Mouse (Mus musculus) hindbrain, embryonic 10.5 days (tissue): ENCODE data around the gene Crtac1. TPM values are rescaled to one million over a fixed set of nuclear protein-coding genes. Genes with fewer than 3 reads are reported as not detected.
A peak's percentile ranks its signal among the peaks of the same experiment; 100 is the strongest.

Experiments
- DNase-seq: peaks from one replicate; pipeline ENCODE4 v3.0.0-alpha.2; 2017; ENCODE audit warnings: low spot score
- H3K27ac ChIP-seq: fragments of 300-500 bp; sonication (generic); 2 replicates; pipeline ENCODE4 v1.5.1; 2016; ENCODE audit warnings: mild to moderate bottlenecking, moderate library complexity
- H3K27me3 ChIP-seq: fragments of 300-500 bp; sonication (generic); 2 replicates; pipeline ENCODE4 v1.6.1; 2016; ENCODE audit warnings: mild to moderate bottlenecking; ENCODE audit not compliant: poor library complexity, insufficient read depth, severe bottlenecking
- H3K36me3 ChIP-seq: fragments of 300-500 bp; sonication (generic); 2 replicates; pipeline ENCODE4 v1.6.1; 2016; ENCODE audit warnings: mild to moderate bottlenecking, moderate library complexity
- H3K4me1 ChIP-seq: fragments of 300-500 bp; sonication (generic); replicated peaks from 2 replicates; pipeline ENCODE4 v1.6.1; 2016; ENCODE audit warnings: mild to moderate bottlenecking
- H3K4me3 ChIP-seq: fragments of 300-500 bp; sonication (generic); 2 replicates; pipeline ENCODE4 v1.5.1; 2016; ENCODE audit warnings: mild to moderate bottlenecking, moderate library complexity
- H3K9me3 ChIP-seq: fragments of 300-500 bp; sonication (generic); 2 replicates; pipeline ENCODE4 v1.6.1; 2016; ENCODE audit warnings: mild to moderate bottlenecking, moderate library complexity
- WGBS: fragments of 180-500 bp; shearing (Covaris S2); methylation state at CpG from one replicate; pipeline ENCODE4 v1.1.7; 2016; 5-methylcytosine and 5-hydroxymethylcytosine counted together
- polyA plus RNA-seq: library from polyadenylated mRNA; unstranded; fragments of >200 nt; fragmentation: Nextera tagmentation; extraction: Ambion mirVana; gene quantifications from 2 replicates; pipeline ENCODE4 v1.2.1, GENCODE M21; 2016

The Crtac1 gene
- polyA plus RNA-seq, 1 experiment from 2014 or later: 8.8 TPM

DNA sequence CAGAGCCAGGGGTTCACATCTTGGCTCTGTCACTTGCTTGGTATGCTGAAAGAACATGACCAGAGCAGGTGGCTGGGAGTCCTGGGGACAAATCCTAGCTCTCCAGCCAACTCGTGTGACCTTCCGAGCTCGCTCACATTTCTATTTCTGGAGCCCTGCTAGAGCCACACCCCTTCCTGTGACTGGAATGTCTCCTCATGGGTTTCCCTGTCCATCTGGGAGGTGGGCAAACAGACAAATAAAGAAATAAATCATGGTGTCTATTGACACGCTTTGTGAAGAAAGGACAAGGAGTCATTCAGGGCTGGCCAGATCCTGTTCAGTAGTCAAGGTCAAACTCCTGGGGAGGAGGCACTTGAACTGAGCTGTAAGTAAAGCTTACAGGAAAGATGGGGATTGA is 143.2 kb downstream of the Crtac1 start:
- H3K36me3 ChIP-seq: no peaks in the 10 kb centered on the region
- 73% methylated on average over 4 of the region's 4 CpGs for WGBS
- no peak overlapping the region for H3K27ac ChIP-seq
- DNase-seq: no peak
- H3K4me3 ChIP-seq: no peak overlapping the region
- no peaks in the 10 kb centered on the region for H3K9me3 ChIP-seq
- H3K27me3 ChIP-seq: no peaks in the 10 kb centered on the region
- peaks cover 47% of the 10 kb centered on the region for H3K4me1 ChIP-seq

DNA sequence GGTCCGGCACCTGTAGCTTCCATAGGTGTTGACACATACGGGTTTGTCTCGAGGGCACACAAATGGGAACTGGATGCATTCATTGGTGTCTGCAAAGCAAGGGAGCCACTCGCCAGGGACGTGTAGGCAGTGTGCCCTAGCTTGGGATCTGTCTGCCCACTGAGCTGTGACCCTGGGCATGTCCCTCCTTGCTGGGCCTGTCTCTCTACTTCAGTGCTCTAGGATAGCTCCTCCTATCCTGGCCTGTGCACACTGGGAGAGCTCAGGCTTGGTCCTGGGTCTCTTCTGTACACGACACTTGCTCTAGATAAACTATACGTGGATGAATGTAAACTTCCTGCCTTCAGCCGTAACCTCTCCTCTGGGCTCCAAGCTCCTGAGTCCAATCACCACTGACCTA is 147.4 kb downstream of the Crtac1 start:
- WGBS: 75% methylated on average over 8 of the region's 8 CpGs
- H3K9me3 ChIP-seq: no peaks in the 10 kb centered on the region
- no peak overlapping the region for H3K27ac ChIP-seq
- no peaks in the 10 kb centered on the region for H3K36me3 ChIP-seq
- no peak overlapping the region for H3K4me3 ChIP-seq
- no peaks in the 10 kb centered on the region for H3K27me3 ChIP-seq
- H3K4me1 ChIP-seq: peaks cover 25% of the 10 kb centered on the region
- no peak for DNase-seq

DNA sequence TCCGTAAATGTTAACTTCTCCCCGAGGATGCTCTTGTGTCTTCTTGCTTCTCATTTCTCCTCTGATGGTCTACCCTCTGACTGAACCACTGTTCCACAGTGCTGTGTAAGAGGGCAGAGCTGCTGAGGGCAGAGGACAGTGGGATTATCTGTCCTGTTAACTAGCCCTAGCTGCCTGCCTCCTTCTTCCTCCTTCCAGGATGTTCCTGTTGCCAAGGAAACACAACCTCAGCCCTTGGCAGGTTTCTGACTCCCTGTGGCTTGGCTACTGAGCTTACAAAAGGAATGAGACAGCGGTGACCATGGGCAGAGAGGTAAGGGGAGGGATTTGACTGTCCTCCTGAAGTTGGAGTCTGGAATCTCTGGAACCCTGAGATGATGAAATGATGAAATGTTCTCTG is 152.0 kb downstream of the Crtac1 start:
- Histone ChIP-seq H3K27me3 (no peaks in the 10 kb centered on the region), H3K9me3 (no peaks in the 10 kb centered on the region), H3K4me3 (no peak overlapping the region), H3K27ac (0 out of 2 replicates have a peak overlapping the region, but pooled peaks have one; percentile 10), H3K4me1 (peaks cover 11% of the 10 kb centered on the region), H3K36me3 (no peaks in the 10 kb centered on the region)
- WGBS: 60% methylated on average over 3 of the region's 3 CpGs
- no peak for DNase-seq

DNA sequence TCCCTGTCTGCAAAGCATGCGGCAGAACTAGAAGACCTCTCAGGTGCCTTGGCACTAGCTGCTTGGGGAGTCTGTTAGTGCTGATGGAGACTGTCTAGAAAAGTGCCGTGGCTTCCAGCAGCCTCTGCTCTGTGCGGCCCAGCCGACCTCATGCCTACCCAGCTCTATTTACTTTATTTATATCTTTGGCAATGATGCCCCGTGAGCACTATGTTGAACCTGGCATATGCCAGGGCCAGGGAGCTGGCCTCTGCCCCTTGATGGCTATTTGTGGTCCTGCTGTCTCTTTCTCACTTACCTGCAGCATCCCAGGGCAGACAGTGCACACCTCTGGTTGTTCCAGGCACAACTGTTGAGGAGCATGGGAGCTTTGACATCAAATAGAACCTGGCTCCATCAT is 153.1 kb downstream of the Crtac1 start:
- Histone ChIP-seq H3K4me1 (peaks cover 9% of the 10 kb centered on the region), H3K36me3 (no peaks in the 10 kb centered on the region), H3K27me3 (no peaks in the 10 kb centered on the region), H3K27ac (no peak overlapping the region), H3K9me3 (no peaks in the 10 kb centered on the region), H3K4me3 (no peak overlapping the region)
- no peak for DNase-seq
- WGBS: 82% methylated on average over 5 of the region's 5 CpGs

DNA sequence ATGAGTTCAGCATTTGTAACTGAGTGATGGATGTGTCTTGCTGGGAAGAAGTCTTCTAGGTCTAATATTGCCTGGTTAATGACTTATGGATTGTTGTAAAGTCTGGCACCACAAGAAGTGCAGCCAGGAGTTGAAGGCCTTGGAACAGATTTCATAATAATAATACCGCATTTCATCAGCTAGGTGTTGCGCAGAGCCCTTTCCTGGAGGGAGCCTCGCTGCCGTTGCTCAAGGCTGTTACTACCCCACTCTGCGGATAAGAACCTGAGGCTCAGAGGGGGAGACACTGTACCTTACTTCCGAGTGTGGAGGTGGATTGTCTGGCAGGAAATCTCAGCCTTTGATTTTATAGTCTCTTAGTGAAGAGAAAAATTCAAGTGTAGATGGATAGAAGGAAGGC is 154.3 kb downstream of the Crtac1 start:
- H3K36me3 ChIP-seq: no peaks in the 10 kb centered on the region
- H3K4me3 ChIP-seq: no peak overlapping the region
- H3K9me3 ChIP-seq: no peaks in the 10 kb centered on the region
- H3K27me3 ChIP-seq: no peaks in the 10 kb centered on the region
- WGBS: 88% methylated on average over 6 of the region's 6 CpGs
- no peak overlapping the region for H3K27ac ChIP-seq
- DNase-seq: no peak
- peaks cover 6% of the 10 kb centered on the region for H3K4me1 ChIP-seq

DNA sequence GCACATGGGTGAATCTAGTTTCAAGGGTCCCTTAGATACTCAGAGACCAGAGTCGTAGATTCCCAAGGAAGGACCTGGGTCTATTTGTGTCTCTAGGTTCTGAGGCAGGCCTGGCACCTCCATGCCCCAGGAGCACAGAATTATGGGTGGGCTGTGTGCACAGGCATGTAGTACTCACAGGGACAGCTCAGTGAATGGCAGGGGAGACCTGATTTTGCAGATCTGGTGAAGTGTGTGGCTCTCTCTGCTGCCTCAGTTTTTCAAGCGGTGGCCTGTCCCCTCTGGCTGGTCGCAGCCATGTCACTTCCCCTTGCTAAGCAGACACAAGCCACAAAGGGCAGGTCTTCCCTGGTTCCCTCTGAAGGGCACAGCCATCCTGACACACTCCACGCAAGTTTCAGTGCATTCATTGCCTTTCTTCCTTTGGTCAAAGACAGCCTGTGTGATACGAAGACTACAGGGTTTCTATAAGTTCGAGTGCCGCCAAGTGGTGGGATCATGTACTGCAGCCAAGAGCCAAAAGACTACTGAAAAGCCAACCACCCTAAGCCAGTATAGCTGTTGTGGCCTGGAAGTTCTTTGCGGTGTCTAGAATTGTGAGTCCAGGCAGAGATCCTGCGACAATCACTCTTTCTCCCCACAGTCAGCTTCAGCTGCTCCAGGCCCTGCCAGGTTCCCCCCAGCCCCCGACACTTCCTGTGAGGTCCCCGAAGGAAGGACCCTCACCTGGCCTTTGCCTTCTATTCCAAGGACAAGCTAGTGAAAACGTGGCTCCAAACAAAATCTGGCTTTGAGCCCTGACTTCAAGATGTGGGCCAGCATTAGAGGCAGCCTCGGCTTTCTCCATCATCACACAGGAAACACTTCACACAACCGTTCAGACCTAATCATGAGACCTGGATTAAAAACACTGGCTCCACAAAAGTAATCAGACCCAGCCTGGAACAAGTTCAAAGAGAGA is 159.3 kb downstream of the Crtac1 start:
- Histone ChIP-seq H3K27me3 (peaks cover 31% of the 10 kb centered on the region), H3K27ac (no peak overlapping the region), H3K4me3 (no peak overlapping the region), H3K4me1 (peaks cover 11% of the 10 kb centered on the region), H3K9me3 (no peaks in the 10 kb centered on the region), H3K36me3 (no peaks in the 10 kb centered on the region)
- WGBS: 39% methylated on average over 14 of the region's 14 CpGs
- DNase-seq: peak; percentile 82

DNA sequence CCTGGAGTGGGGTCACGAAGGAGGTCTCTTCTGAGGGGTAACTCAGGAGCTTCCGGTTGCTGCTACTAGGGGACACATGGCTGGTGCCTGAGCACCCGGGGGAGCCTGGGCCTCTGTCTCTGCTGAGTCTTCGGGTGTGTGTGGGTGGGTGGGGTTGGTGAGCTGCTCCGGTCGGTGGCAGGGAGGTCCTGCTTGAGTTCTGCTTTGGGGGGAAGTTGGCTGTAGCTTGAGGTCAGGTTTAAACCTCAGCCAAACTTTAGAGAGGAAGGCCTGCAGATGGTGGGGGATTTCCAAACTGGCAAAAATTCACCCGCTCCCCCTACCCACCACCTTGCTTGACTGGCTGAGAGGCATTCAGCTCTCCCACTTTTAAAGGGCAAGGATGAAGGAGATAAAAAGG is 160.4 kb downstream of the Crtac1 start:
- Histone ChIP-seq H3K27ac (no peak overlapping the region), H3K36me3 (no peaks in the 10 kb centered on the region), H3K27me3 (peaks cover 36% of the 10 kb centered on the region), H3K4me1 (peaks cover 11% of the 10 kb centered on the region), H3K9me3 (no peaks in the 10 kb centered on the region), H3K4me3 (no peak overlapping the region)
- 84% methylated on average over 7 of the region's 7 CpGs for WGBS
- DNase-seq: no peak

DNA sequence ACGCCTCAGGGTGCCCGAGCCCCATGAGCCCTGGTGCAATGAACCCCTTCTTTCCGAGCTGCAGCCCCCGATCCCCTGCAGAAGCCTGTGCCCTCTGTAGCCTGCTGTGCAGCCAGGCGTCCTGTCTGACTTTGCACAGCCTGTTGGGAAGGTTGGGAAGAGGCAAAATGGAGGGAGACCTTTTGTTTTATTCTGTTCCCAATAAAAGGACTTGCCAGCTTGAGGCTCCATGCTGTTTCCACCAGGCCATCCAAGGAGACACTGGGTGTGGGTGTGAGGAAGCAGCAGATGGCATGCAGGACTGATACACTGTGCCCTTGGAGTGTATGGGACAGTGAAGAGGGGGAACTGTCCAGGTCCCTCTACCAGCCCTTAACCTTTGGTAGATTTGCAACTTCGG is 161.5 kb downstream of the Crtac1 start:
- Histone ChIP-seq H3K4me3 (no peak overlapping the region), H3K36me3 (no peaks in the 10 kb centered on the region), H3K4me1 (peaks cover 11% of the 10 kb centered on the region), H3K27me3 (peaks cover 36% of the 10 kb centered on the region), H3K9me3 (no peaks in the 10 kb centered on the region), H3K27ac (no peak overlapping the region; the same call in 1 of the 2 replicates)
- no peak for DNase-seq
- WGBS: 60% methylated on average over 6 of the region's 6 CpGs

DNA sequence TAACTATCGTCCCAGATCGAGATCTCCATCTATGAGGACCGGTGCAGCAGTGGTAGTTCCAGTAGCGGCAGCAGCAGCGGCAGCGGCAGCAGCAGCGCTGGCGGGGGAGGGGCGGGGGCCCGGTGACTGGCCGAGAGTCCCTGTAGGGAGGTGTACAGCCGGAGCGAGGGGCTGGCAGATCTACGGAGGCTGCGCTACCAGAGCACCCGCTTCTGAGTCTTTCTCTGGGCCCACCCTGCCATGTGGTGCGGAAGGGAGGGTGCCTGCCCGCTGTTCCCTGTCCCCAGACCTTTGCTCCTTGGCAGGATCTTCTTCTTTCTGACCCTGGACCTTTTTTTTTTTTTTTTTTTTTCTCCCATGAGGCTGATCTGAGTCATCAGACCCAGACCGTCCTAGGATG is 163.2 kb downstream of the Crtac1 start:
- H3K36me3 ChIP-seq: no peaks in the 10 kb centered on the region
- WGBS: 1% methylated on average over 19 of the region's 19 CpGs
- H3K9me3 ChIP-seq: no peaks in the 10 kb centered on the region
- H3K4me1 ChIP-seq: peaks cover 11% of the 10 kb centered on the region
- H3K27me3 ChIP-seq: peaks cover 36% of the 10 kb centered on the region
- DNase-seq: peak; percentile 59
- 0 out of 2 replicates have a peak overlapping the region, but pooled peaks have one; percentile 35 for H3K27ac ChIP-seq
- H3K4me3 ChIP-seq: peak overlapping the region; percentile 43

DNA sequence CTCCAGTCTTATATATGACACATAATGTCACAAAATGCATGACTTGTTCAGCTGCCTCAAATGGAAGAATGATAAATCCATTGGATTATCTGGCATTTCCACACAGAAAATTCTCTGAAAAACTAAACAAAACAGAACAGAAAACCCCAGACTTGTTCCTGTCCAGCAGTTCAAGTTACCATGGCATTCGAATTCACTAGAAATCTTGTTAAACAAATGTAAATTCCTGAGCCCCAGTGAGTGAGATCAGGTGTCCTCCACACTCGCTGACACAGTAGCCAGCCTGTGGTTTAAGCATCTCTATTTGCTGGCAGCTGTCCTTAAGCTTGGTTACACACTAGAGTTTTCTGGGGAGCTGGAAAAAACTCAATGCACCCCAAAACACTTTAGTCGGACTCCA is 168.1 kb downstream of the Crtac1 start:
- DNase-seq: no peak
- Histone ChIP-seq H3K27me3 (peaks cover 13% of the 10 kb centered on the region), H3K36me3 (no peaks in the 10 kb centered on the region), H3K4me3 (no peak overlapping the region), H3K4me1 (peaks cover 7% of the 10 kb centered on the region), H3K27ac (no peak overlapping the region), H3K9me3 (no peaks in the 10 kb centered on the region)
- 46% methylated on average over 3 of the region's 3 CpGs for WGBS

DNA sequence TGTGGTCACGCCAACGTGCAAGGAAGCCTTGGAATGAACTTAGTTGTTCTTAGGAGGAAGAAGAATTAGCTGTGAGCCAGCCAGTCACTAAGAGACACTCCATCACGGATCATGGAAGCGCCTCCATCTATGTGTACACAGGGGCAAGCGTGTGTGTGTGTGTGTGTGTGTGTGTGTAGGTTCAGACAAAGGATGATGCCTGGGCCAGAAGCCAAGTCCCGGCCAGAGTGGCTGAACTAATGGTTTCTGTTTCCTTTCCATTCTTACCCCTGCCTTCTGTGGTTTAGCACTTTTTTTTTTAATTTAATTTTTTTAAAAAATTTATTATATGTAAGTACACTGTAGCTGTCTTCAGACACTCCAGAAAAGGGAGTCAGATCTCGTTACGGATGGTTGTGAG is 171.1 kb downstream of the Crtac1 start:
- 85% methylated on average over 8 of the region's 8 CpGs for WGBS
- Histone ChIP-seq H3K27me3 (peaks cover 12% of the 10 kb centered on the region), H3K27ac (no peak overlapping the region), H3K36me3 (no peaks in the 10 kb centered on the region), H3K4me1 (peaks cover 7% of the 10 kb centered on the region), H3K4me3 (no peak overlapping the region), H3K9me3 (no peaks in the 10 kb centered on the region)
- DNase-seq: no peak

DNA sequence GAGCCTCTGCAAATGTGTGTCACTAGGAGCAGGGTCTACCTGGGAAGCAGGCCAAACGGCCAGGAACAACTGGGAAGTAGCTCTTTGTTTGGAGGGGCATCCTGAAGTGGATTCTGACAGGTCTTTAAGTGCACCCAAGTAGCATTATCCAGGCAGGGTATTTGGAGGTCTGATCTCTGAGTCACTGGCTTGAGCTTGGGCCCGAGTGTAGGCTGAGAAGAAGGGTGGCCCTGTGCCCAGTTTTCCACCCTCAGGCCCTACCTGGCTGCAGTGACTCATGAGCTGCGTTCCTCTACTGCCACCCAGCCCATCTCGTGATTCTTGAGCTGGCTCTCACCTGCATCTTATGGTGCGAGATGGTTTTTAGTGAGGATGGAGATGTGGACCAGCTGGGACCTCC is 173.0 kb downstream of the Crtac1 start:
- H3K4me1 ChIP-seq: peaks cover 11% of the 10 kb centered on the region
- no peak overlapping the region for H3K27ac ChIP-seq
- DNase-seq: no peak
- H3K36me3 ChIP-seq: no peaks in the 10 kb centered on the region
- no peaks in the 10 kb centered on the region for H3K9me3 ChIP-seq
- 76% methylated on average over 5 of the region's 5 CpGs for WGBS
- no peak overlapping the region for H3K4me3 ChIP-seq
- H3K27me3 ChIP-seq: peaks cover 30% of the 10 kb centered on the region

DNA sequence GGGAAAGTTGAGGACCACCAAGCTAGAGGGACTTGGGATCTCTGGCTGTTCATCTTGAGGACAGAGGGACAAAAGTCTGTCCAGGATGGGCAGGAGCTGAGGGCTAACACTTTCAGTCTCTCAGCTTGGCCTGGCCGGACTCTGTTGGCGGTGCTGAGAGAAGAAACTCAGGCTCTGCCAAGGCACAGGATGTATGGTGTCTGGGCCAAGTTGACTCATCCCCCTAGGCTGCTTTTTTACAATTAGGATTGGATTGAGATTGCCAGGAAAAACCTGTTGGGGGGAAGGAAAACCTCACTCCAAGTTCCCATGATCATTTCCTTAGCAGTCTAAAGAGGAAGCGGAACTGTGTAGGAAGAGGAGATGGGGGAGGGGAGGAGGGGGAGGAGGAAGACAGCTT is 173.6 kb downstream of the Crtac1 start:
- no peak for DNase-seq
- no peak overlapping the region for H3K27ac ChIP-seq
- H3K9me3 ChIP-seq: no peaks in the 10 kb centered on the region
- WGBS: 94% methylated on average over 3 of the region's 3 CpGs
- peaks cover 11% of the 10 kb centered on the region for H3K4me1 ChIP-seq
- peaks cover 35% of the 10 kb centered on the region for H3K27me3 ChIP-seq
- no peak overlapping the region for H3K4me3 ChIP-seq
- no peaks in the 10 kb centered on the region for H3K36me3 ChIP-seq
